ENCODE assay signal across 12 mouse cellular contexts in genomic region chr8:52571166-52571832, GRCm38 (mm10).
DNase-seq lines count a peak whose midpoint lies in the region; ATAC-seq and TF ChIP-seq lines count a peak whose summit lies in the region.
"Had no signal": no experiment of that assay in that cellular context is flagged by ENCODE, and none has a peak within 500 bp of the region (broad histone marks: within the 10 kb centered on the region; RNA-seq: fewer than 3 reads in every experiment).

No protein-coding gene starts in this region.

- H3K36me3 ChIP-seq in forebrain, embryonic 15.5 days = no peaks in the 10 kb centered on the region
- H3K36me3 ChIP-seq in forebrain, embryonic 10.5 days (replicated peaks) = no peaks in the 10 kb centered on the region
- H3K36me3 ChIP-seq in liver, postnatal 0 days (replicated peaks; ENCODE audit: insufficient read depth, low read length) = no peaks in the 10 kb centered on the region
- H3K36me3 ChIP-seq: lung, embryonic 15.5 days had no signal

- no peak overlapping the region for H3K4me2 ChIP-seq in forebrain, embryonic 15.5 days (replicated peaks)
- no peak overlapping the region for H3K4me2 ChIP-seq in liver, postnatal 0 days (ENCODE audit: low read depth, low read length)
- H3K4me2 ChIP-seq: lung, embryonic 15.5 days had no signal

- 58% methylated on average over 6 of the region's 6 CpGs for WGBS in forebrain, embryonic 15.5 days
- 89% methylated on average over 6 of the region's 6 CpGs for WGBS in forebrain, embryonic 10.5 days
- 72% methylated on average over 6 of the region's 6 CpGs for WGBS in liver, postnatal 0 days (ENCODE audit: insufficient replicate concordance)

- H3K9me3 ChIP-seq in forebrain, embryonic 15.5 days = no peaks in the 10 kb centered on the region
- no peaks in the 10 kb centered on the region for H3K9me3 ChIP-seq in forebrain, embryonic 10.5 days
- H3K9me3 ChIP-seq in liver, postnatal 0 days (ENCODE audit: low read length) = no peaks in the 10 kb centered on the region
- H3K9me3 ChIP-seq: lung, embryonic 15.5 days had no signal

- TF ChIP-seq CTCF in liver, postnatal 0 days (IDR thresholded peaks at IDR 0.05; ENCODE audit: low read depth) = no peak

- ATAC-seq in forebrain, embryonic 15.5 days (replicated peaks) = peak; percentile 71
- no peak for ATAC-seq in liver, postnatal 0 days
- no peak for ATAC-seq in megakaryocyte-erythroid progenitor cell, adult 5-6 weeks (replicated peaks; ENCODE audit: low FRiP score, low TSS enrichment, poor library complexity, severe bottlenecking)

- DNase-seq in forebrain, embryonic 10.5 days (ENCODE audit: extremely low spot score, low spot score) = no peak
- peak; percentile 94 for DNase-seq in cerebellum, postnatal 25 days
- peak; percentile 46 to 83 for DNase-seq in layer of hippocampus, postnatal 14 days (ENCODE audit: low spot score in 2 of 2)
- peak; percentile 73 to 80 for DNase-seq in right cerebral cortex, postnatal 10 days (ENCODE audit: low spot score in 2 of 2)
- DNase-seq in liver, postnatal 0 days = no peak
- no peak for DNase-seq in thymus, postnatal 10 days (ENCODE audit: low spot score in 2 of 2)
- DNase-seq: adrenal gland, postnatal 36 days; heart, adult 2 months; kidney, postnatal 4 days had no signal

- H3K4me1 ChIP-seq in forebrain, embryonic 15.5 days = 0 out of 2 replicates have a peak, but pooled peaks cover 4% of the 10 kb centered on the region
- H3K4me1 ChIP-seq in forebrain, embryonic 10.5 days = no peaks in the 10 kb centered on the region
- H3K4me1 ChIP-seq in liver, postnatal 0 days (ENCODE audit: insufficient read depth) = no peaks in the 10 kb centered on the region
- H3K4me1 ChIP-seq: lung, embryonic 15.5 days had no signal

- H3K27ac ChIP-seq in forebrain, embryonic 15.5 days (replicated peaks) = peak overlapping the region; percentile 62; the same call in 1 of the 2 replicates
- H3K27ac ChIP-seq in forebrain, embryonic 10.5 days = no peak overlapping the region
- H3K27ac ChIP-seq in liver, postnatal 0 days (ENCODE audit: low read depth) = no peak overlapping the region
- H3K27ac ChIP-seq: heart, adult 2 months; lung, embryonic 15.5 days had no signal

- TF ChIP-seq EP300 in liver, postnatal 0 days (IDR thresholded peaks at IDR 0.05; ENCODE audit: low read depth) = no peak

- H3K4me3 ChIP-seq in forebrain, embryonic 15.5 days = no peak overlapping the region
- no peak overlapping the region for H3K4me3 ChIP-seq in forebrain, embryonic 10.5 days
- H3K4me3 ChIP-seq in liver, postnatal 0 days (ENCODE audit: low read depth, low read length) = no peak overlapping the region
- H3K4me3 ChIP-seq: heart, adult 2 months; lung, embryonic 15.5 days had no signal

- no peaks in the 10 kb centered on the region for H3K27me3 ChIP-seq in forebrain, embryonic 15.5 days
- H3K27me3 ChIP-seq in forebrain, embryonic 10.5 days (ENCODE audit: poor library complexity, severe bottlenecking) = no peaks in the 10 kb centered on the region
- no peaks in the 10 kb centered on the region for H3K27me3 ChIP-seq in liver, postnatal 0 days (ENCODE audit: insufficient read depth, low read length)
- H3K27me3 ChIP-seq: lung, embryonic 15.5 days had no signal

- H3K9ac ChIP-seq in forebrain, embryonic 15.5 days (replicated peaks) = no peak overlapping the region
- no peak overlapping the region for H3K9ac ChIP-seq in liver, postnatal 0 days (replicated peaks)
- H3K9ac ChIP-seq: lung, embryonic 15.5 days had no signal

Comparison
In these comparisons a context has a peak if more than half of its experiments do, and no peak if none do; other contexts are left out.
1. DNase-seq: peak in cerebellum, postnatal 25 days (2 of 2), layer of hippocampus, postnatal 14 days (2 of 2) and right cerebral cortex, postnatal 10 days (2 of 2); none in forebrain, embryonic 10.5 days (single experiment), liver, postnatal 0 days (single experiment) and thymus, postnatal 10 days (0 of 2).